Mouse (Mus musculus) hindbrain, embryonic 12.5 days (tissue): Measurements from ENCODE around the gene Cfap73. TPM values are rescaled to one million over a fixed set of nuclear protein-coding genes. Genes with fewer than 3 reads are reported as not detected.

Experiments used
- ATAC-seq: fragments of 200-750 bp; cut with Nextera tagmentation; 2 replicates; pipeline ENCODE4 v1.8.0; 2017; ENCODE audit warnings: moderate TSS enrichment; ENCODE audit not compliant: low FRiP score
- H3K27ac ChIP-seq: fragments of 300-500 bp; sonication (generic); 2 replicates; pipeline ENCODE4 v1.5.1; 2016; ENCODE audit warnings: mild to moderate bottlenecking
- H3K27me3 ChIP-seq: fragments of 300-500 bp; sonication (generic); 2 replicates; pipeline ENCODE4 v1.6.1; 2016; ENCODE audit warnings: mild to moderate bottlenecking
- H3K36me3 ChIP-seq: fragments of 300-500 bp; sonication (generic); 2 replicates; pipeline ENCODE4 v1.6.1; 2016; ENCODE audit warnings: mild to moderate bottlenecking
- H3K4me1 ChIP-seq: fragments of 300-500 bp; sonication (generic); 2 replicates; pipeline ENCODE4 v1.6.1; 2016
- H3K4me2 ChIP-seq: fragments of 300-500 bp; sonication (generic); replicated peaks from 2 replicates; pipeline ENCODE4 v1.6.1; 2016; ENCODE audit warnings: mild to moderate bottlenecking
- H3K4me3 ChIP-seq: fragments of 300-500 bp; sonication (generic); 2 replicates; pipeline ENCODE4 v1.5.1; 2016; ENCODE audit warnings: mild to moderate bottlenecking
- H3K9ac ChIP-seq: fragments of 300-500 bp; sonication (generic); 2 replicates; pipeline ENCODE4 v1.6.1; 2016; ENCODE audit warnings: mild to moderate bottlenecking, moderate library complexity
- H3K9me3 ChIP-seq: fragments of 300-500 bp; sonication (generic); replicated peaks from 2 replicates; pipeline ENCODE4 v1.6.1; 2016; ENCODE audit warnings: mild to moderate bottlenecking
- WGBS: fragments of 180-500 bp; shearing (Covaris S2); methylation state at CpG from one replicate; pipeline ENCODE4 v1.1.7; 2016; 5-methylcytosine and 5-hydroxymethylcytosine counted together
- polyA plus RNA-seq: library from polyadenylated mRNA; unstranded; fragments of >200 nt; fragmentation: Nextera tagmentation; extraction: Ambion mirVana; gene quantifications from 2 replicates; pipeline ENCODE4 v1.2.1, GENCODE M21; 2016

The Cfap73 gene
- polyA plus RNA-seq, 1 experiment from 2014 or later, result 0.56 TPM

DNA sequence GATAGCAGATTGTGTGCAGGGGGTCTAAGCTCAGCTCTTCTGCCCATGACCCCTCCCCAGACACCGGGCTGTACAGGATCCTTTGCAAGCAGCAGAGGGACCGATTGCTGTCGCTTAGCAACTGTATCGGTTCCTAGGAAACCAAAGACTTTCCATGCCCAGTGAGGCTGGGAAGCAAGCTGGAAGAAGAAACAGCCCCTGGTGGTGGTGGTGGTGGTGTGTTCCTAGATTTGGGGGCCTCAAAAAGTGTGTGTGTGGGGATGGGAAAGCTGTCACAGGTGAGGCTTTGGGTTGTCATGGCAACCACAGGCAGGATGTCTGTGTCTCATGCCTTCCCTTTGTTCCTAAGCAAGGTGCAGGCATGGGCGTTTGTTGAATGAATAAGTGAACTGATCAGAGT lies 26.8 kb upstream of the Cfap73 start:
- Histone ChIP-seq H3K9ac (no peak overlapping the region), H3K4me1 (peaks cover 3% of the 10 kb centered on the region; the same call in 1 of the 2 replicates), H3K36me3 (no peaks in the 10 kb centered on the region), H3K9me3 (no peaks in the 10 kb centered on the region), H3K27me3 (peaks cover 16% of the 10 kb centered on the region), H3K4me2 (no peak overlapping the region), H3K27ac (no peak overlapping the region), H3K4me3 (no peak overlapping the region)
- 28% methylated on average over 5 of the region's 5 CpGs for WGBS
- ATAC-seq, result no peak

- ATAC-seq, result no peak
These were observed 22.3 kb upstream of the Cfap73 start for GRCm38 (mm10) chr5:120656281-120656751.

GRCm38 (mm10) chr5:120653873-120654272 lies 19.8 kb upstream of the Cfap73 start:
- Histone ChIP-seq H3K27me3 (peaks cover 31% of the 10 kb centered on the region), H3K9me3 (no peaks in the 10 kb centered on the region), H3K27ac (no peak overlapping the region), H3K4me2 (no peak overlapping the region), H3K9ac (no peak overlapping the region), H3K4me1 (peaks cover 8% of the 10 kb centered on the region), H3K36me3 (no peaks in the 10 kb centered on the region), H3K4me3 (no peak overlapping the region)
- ATAC-seq, result no peak
- WGBS, result 95% methylated on average over 2 of the region's 2 CpGs

More at GRCm38 (mm10) chr5:120656281-120656751, 22.3 kb upstream of the Cfap73 start:
- H3K4me2 ChIP-seq, result no peak overlapping the region
- H3K9ac ChIP-seq, result no peak overlapping the region
- H3K27ac ChIP-seq, result no peak overlapping the region
- no peak overlapping the region for H3K4me3 ChIP-seq
- peaks cover 7% of the 10 kb centered on the region for H3K27me3 ChIP-seq
- WGBS, result 88% methylated on average over 12 of the region's 12 CpGs
- no peaks in the 10 kb centered on the region for H3K9me3 ChIP-seq
- H3K4me1 ChIP-seq, result peaks cover 5% of the 10 kb centered on the region; the same call in 1 of the 2 replicates
- no peaks in the 10 kb centered on the region for H3K36me3 ChIP-seq

GRCm38 (mm10) chr5:120652915-120653701 lies 19.1 kb upstream of the Cfap73 start:
- no peaks in the 10 kb centered on the region for H3K9me3 ChIP-seq
- H3K36me3 ChIP-seq, result no peaks in the 10 kb centered on the region
- H3K4me3 ChIP-seq, result no peak overlapping the region
- 82% methylated on average over 28 of the region's 28 CpGs for WGBS
- no peak overlapping the region for H3K27ac ChIP-seq
- peaks cover 38% of the 10 kb centered on the region for H3K27me3 ChIP-seq
- no peak overlapping the region for H3K4me2 ChIP-seq
- peaks cover 13% of the 10 kb centered on the region for H3K4me1 ChIP-seq
- H3K9ac ChIP-seq, result no peak overlapping the region
- ATAC-seq, result no peak

DNA sequence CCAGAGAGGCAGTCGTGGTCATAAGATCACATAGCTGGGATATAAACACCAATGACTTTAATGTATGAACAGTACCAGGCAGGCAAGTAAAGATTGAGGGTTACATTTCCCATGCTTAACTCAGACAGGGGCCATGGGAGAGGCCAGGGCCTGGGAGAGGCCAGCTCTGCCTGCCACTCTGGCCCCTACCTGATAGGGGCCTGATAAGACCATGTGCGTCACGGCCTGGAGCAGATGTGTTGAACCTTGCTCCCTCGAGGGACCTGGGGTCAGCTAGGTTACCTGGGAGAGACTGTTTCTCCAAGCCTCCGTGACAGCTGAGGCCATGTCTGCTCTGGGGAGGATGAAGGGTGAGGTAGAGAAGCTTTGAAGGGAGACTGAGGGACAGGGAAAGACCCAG lies 17.2 kb upstream of the Cfap73 start:
- Histone ChIP-seq H3K9ac (no peak overlapping the region), H3K27me3 (peaks cover 57% of the 10 kb centered on the region), H3K27ac (no peak overlapping the region), H3K4me1 (peaks cover 13% of the 10 kb centered on the region), H3K4me3 (no peak overlapping the region), H3K36me3 (no peaks in the 10 kb centered on the region), H3K9me3 (no peaks in the 10 kb centered on the region), H3K4me2 (no peak overlapping the region)
- ATAC-seq, result no peak
- WGBS, result 87% methylated on average over 5 of the region's 5 CpGs

DNA sequence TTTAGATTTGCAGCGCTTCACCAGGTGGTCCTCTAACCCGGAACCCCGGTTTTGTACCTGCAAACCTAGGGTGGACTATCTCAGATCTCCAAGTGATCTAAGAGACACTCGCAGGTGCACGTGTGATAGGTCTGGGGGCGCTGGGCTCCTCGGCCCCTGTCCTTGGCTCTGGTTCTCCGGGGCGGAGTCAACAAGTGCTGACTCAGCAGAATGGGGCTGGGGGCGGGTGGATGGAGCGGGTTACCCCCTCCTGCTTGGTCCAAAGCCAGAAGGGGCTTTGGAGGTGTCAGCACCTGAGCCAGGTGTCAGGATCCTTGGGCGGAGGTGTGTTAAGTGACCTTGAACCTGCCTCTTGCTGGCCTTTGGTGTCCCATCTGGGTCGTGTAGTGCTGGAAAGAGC lies 15.9 kb upstream of the Cfap73 start:
- H3K27ac ChIP-seq, result no peak overlapping the region
- ATAC-seq, result no peak
- peaks cover 13% of the 10 kb centered on the region for H3K4me1 ChIP-seq
- no peaks in the 10 kb centered on the region for H3K9me3 ChIP-seq
- peaks cover 61% of the 10 kb centered on the region for H3K27me3 ChIP-seq
- no peak overlapping the region for H3K9ac ChIP-seq
- H3K36me3 ChIP-seq, result no peaks in the 10 kb centered on the region
- WGBS, result 24% methylated on average over 13 of the region's 13 CpGs
- no peak overlapping the region for H3K4me2 ChIP-seq
- no peak overlapping the region for H3K4me3 ChIP-seq

GRCm38 (mm10) chr5:120649374-120649933 lies 15.4 kb upstream of the Cfap73 start:
- peak overlapping the region; percentile 16 for H3K4me3 ChIP-seq
- ATAC-seq, result no peak
- WGBS, result 6% methylated on average over 21 of the region's 21 CpGs

DNA sequence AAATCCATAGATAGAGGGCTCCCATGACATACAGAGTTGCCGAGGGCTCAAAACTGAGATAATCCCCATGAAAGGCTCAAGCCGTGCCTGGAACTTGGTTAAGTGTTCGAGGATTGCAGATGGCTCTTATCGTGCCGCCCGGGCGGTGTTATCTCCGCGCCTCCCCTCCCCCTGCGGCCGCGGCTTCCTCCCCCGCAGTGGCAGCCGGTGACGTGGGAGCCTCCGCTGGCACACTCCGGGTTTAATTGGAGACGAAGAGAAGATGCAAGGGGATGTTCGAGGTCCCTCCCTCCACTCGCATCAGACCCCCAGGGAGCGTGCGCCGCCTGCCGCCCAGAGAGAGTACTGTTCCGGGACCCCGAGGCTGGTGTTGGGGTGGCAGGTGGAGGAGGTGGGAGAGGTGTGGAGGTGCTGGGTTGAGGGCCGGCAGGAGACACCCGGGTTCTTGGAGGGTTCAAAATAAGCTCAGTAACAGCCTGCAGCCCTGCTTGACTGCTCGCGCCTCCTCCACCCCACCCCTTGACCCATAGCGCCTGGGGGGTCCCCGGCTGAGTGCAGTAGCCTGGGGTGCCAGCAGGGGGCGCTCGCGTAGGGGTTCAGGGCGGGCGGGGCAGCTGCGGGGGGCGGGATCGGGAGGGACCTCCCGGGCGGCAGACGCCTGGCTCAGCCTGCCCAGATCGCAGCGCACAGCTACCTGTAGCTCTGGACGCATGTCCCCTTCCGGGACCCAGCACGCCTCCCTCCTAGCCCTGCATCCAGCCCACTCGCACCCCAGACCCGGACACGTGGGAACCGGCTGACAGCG lies 14.7 kb upstream of the Cfap73 start, which contains the start of gene Rasal1:
TSS of gene Rasal1 (plus strand) at position 244 of the 805 bp plus-strand sequence.
- H3K9me3 ChIP-seq, result no peaks in the 10 kb centered on the region
- peak within 1 kb of the TSS; percentile 16 for H3K4me3 ChIP-seq
- peak within 1 kb of the TSS; percentile 43 for H3K4me2 ChIP-seq
- H3K4me1 ChIP-seq, result peaks cover 13% of the 10 kb centered on the region
- H3K27ac ChIP-seq, result no peak within 1 kb of the TSS
- peaks cover 64% of the 10 kb centered on the region for H3K27me3 ChIP-seq
- ATAC-seq, result no peak
- no peaks in the 10 kb centered on the region for H3K36me3 ChIP-seq
- 2% methylated on average over 53 of the region's 53 CpGs for WGBS
- H3K9ac ChIP-seq, result no peak within 1 kb of the TSS

More at GRCm38 (mm10) chr5:120649374-120649933, 15.4 kb upstream of the Cfap73 start:
- Histone ChIP-seq H3K27me3 (peaks cover 61% of the 10 kb centered on the region), H3K4me1 (peaks cover 13% of the 10 kb centered on the region), H3K9ac (no peak overlapping the region), H3K36me3 (no peaks in the 10 kb centered on the region), H3K27ac (no peak overlapping the region), H3K4me2 (peak overlapping the region; percentile 43), H3K9me3 (no peaks in the 10 kb centered on the region)

- H3K9ac ChIP-seq, result no peak overlapping the region
- peaks cover 10% of the 10 kb centered on the region for H3K4me1 ChIP-seq
- peaks cover 63% of the 10 kb centered on the region for H3K27me3 ChIP-seq
- no peak overlapping the region for H3K4me2 ChIP-seq
- H3K4me3 ChIP-seq, result no peak overlapping the region
- no peak overlapping the region for H3K27ac ChIP-seq
- H3K9me3 ChIP-seq, result no peaks in the 10 kb centered on the region
- no peak for ATAC-seq
- H3K36me3 ChIP-seq, result no peaks in the 10 kb centered on the region
- 52% methylated on average over 12 of the region's 12 CpGs for WGBS
These were observed 13.9 kb upstream of the Cfap73 start for GRCm38 (mm10) chr5:120647814-120648491.

DNA sequence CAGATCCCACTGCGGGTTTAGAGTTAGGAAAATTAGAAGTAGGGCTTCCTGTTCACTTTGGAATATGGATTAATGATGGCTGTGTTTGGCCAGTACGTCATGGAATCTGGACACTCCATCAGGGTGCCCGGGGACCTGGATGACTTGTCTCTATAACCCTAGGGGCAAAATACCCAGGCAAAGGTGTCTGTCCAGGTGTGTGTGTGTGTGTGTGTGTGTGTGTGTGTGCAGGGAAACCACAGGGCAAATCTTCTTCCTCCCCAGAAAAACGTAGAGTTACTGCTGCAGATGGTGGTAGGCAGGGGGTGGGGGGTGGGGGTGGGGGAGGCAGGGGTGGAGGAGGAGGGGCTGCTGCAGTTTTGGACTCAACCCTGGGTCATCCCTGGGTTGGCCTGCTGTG lies 13.3 kb upstream of the Cfap73 start:
- Histone ChIP-seq H3K4me1 (peaks cover 10% of the 10 kb centered on the region), H3K9me3 (no peaks in the 10 kb centered on the region), H3K9ac (no peak overlapping the region), H3K4me2 (no peak overlapping the region), H3K4me3 (no peak overlapping the region), H3K27ac (no peak overlapping the region), H3K36me3 (no peaks in the 10 kb centered on the region), H3K27me3 (peaks cover 61% of the 10 kb centered on the region)
- WGBS, result 72% methylated on average over 4 of the region's 4 CpGs
- ATAC-seq, result no peak

- no peaks in the 10 kb centered on the region for H3K36me3 ChIP-seq
- no peak overlapping the region for H3K27ac ChIP-seq
- ATAC-seq, result no peak
- H3K4me1 ChIP-seq, result peaks cover 10% of the 10 kb centered on the region
- no peak overlapping the region for H3K4me3 ChIP-seq
- no peak overlapping the region for H3K4me2 ChIP-seq
- H3K9ac ChIP-seq, result no peak overlapping the region
- peaks cover 54% of the 10 kb centered on the region for H3K27me3 ChIP-seq
- no peaks in the 10 kb centered on the region for H3K9me3 ChIP-seq
- WGBS, result 72% methylated on average over 6 of the region's 6 CpGs
These were observed 11.8 kb upstream of the Cfap73 start for GRCm38 (mm10) chr5:120645851-120646250.

DNA sequence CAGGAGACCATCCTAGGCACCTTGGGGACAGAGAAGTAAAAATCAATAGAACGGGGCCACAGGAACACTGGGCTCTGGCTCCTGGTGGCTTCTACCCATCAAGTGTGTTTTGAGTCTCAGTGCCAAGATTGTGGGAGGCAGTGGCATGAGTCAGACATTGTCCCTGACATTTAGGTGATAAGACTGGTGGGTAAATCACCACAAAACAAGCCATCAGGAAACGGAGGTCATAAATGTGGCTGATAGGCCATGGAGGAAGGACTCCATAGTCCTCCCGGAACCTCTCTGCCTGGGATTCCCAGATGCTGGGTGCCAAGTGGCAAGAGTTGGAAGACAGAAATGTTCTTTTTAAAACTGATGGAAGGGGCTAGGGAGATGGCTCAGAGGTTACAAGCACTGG lies 10.2 kb upstream of the Cfap73 start:
- Histone ChIP-seq H3K4me3 (no peak overlapping the region), H3K4me2 (no peak overlapping the region), H3K4me1 (peaks cover 8% of the 10 kb centered on the region), H3K9ac (no peak overlapping the region), H3K27me3 (peaks cover 38% of the 10 kb centered on the region), H3K36me3 (no peaks in the 10 kb centered on the region), H3K27ac (no peak overlapping the region), H3K9me3 (no peaks in the 10 kb centered on the region)
- WGBS, result 84% methylated on average over 3 of the region's 3 CpGs
- ATAC-seq, result no peak
